Mouse (Mus musculus) retina, embryonic 14.5 days (tissue): ENCODE results near the gene Sidt1.
A peak's percentile ranks its signal among the peaks of the same experiment; 100 is the strongest.

Experiments
- DNase-seq: peaks from one replicate; pipeline ENCODE4 v3.0.0-alpha.2; 2015; ENCODE audit warnings: low spot score

Sidt1 gene

DNA sequence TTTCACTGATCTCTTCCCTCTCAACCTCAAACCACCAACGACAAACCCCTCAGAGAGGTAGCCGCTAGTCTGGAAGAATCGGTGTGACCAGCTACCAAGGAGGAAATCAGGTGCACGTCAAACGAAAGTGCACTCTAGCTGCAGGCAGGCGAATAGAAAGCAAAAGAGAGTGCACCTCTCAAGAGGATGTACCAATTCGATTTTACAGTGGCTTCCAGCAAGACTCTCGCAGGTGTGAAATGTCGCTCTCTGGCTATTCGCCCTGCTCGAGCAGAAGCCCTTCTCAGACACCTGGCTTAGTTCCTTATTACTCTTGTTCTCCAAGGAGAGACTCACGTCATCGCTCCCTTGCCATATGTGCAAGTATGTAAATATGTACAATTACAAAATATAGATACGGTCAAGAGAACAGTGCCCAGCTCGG, at the start of gene Sidt1:
Gene Sidt1, minus strand, starts transcription at position 336 of the 424 bp plus-strand sequence.
- no peak for DNase-seq

DNA sequence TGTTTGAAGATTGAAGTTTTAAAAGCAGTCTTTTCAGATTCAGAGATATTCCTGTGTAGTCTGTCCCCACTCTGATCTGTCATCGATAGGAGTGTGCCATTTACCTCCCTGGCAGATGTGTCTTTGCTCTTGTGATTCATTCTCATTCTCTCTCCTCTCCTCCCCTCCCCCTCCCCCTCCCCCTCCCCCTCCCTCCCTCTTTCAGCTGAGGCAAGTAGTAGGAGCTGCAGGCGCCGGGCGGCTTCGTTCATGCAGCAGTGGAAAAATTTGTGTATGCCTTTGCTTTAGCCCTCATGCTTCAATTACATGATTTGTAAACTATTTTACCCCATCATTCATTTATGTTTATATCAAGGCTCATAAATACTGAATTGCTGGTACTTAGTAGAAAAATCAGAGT, 48.6 kb upstream of the Sidt1 start:
- peak; percentile 7 for DNase-seq

DNA sequence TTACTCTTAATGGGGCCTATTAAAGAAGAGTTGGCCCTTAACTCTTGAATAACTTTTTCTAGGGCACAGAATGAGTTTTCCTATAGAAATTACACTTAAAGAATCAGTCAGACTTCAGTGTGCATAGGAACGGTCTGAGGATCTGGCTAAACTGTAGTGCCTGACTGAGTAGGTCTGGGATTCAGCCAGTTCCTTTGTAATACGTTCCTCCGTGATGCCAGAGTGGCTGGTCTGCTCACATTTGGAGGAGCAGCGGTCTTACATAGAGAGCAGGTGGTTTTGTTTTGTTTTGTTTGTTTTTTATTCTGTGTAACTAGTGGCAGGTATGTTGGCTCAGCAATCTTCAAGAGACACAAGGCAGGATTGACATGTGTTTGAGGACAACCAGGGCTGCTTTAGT, 47.0 kb upstream of the Sidt1 start:
- DNase-seq: no peak

DNA sequence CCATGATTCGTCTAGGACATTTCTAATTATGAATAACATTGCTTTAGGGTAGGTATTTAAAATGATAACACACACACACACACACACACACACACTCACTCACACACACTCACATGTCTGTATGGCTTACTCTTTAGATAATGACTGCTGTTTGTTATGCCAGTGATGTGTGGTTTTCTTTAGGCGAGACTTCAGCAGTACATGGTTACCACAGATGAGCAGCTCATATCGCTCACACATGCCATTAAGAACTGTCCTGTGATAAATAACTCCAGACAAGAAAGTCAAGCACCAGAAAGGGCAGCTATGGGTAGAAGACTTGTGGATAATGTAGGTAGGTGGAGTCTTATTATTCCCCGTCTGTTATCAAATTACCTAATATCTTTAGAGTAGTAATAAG, 42.5 kb upstream of the Sidt1 start:
- no peak for DNase-seq

DNA sequence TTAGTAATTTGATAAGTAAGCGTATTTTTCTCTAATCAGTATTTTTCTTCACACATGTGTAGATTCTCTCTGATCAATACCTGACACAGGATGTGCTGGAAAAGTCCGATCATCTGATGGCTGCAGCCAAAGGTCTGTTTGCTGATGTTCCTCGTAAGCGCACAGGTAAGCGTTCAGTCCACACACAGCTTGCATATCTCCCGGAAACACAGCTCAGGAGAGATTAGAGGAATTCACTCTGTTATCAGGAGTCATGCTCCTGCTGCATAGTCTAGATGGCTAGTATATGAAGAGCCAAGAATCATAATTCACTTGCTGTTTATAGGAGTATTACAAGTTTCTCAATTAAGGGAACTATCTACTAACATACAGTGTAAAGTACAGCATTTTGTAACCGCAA, 32.5 kb upstream of the Sidt1 start:
- DNase-seq: no peak

DNA sequence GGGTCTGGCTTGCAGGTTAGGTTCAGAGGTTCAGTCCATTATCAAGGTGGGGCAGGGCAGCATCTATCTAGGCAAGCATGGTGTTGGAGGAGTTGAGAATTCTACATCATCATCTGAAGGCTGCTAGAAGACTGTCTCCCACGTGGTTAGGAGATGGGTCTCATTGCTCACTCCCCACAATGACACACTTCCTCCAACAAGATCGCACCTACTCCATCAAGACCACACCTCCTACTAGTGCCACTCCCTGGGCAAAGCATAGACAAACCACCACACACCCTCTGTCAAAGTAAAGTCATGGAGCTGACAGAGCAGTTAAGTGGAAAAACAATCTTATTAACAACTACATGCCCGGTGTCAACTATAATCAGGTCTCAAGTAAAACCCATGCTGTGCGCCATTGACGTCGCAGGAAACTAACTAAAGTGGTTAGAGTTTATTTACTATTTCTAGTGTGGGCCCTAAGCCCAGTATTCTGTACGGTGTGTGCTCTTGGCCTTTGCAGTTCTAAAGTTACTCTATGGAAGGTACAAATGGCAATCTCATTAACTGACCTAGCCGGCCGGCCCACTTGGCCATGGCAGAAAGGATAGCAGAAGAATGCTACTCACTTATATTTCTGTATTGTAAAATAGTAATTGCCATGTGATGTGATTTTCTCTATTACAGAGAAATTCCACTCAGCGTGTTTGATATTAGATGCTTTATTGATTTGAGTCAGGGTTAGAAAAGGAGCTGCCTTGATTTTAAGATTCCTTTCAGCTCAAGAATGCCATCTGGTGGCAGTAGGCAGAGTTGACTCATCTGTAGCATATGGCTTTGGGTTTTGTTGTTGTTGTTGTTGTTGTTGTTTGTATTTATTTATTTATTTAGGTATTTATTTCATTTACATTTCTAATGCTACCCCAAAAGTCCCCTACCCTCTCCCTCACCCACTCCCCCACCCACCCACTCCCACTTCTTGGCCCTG, 29.2 kb upstream of the Sidt1 start:
- DNase-seq: peak; percentile 65

DNA sequence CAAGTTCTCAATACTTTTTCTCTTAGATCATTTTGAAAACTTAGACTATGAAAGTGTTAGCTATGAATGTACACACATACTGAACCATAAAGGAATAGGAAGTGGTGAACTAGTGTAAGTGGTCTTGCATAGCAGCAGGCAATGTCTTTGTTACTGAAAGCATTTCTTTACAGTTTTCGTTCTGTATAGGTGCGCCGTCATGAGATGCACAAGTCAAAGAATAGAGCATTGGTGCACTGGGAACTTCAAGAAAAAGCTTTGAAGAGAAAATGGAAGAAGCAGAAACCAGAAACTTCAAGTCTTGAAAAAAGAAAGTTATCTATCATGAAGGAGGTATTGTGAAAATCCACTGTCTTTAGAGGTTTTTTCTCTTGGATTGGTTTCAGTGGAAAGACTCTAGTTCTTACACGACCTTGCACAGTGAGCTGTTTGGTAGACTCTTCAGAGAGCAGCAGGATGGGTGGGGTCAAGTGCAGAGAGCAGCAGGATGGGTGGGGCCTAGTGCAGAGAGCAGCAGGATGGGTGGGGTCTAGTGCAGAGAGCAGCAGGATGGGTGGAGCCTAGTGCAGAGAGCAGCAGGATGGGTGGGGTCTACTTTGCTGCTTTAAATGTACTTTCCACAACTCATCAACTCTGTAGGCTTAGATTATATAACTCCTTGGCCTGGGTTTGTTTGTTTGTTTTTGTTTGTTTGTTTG, 24.7 kb upstream of the Sidt1 start:
- no peak for DNase-seq

DNA sequence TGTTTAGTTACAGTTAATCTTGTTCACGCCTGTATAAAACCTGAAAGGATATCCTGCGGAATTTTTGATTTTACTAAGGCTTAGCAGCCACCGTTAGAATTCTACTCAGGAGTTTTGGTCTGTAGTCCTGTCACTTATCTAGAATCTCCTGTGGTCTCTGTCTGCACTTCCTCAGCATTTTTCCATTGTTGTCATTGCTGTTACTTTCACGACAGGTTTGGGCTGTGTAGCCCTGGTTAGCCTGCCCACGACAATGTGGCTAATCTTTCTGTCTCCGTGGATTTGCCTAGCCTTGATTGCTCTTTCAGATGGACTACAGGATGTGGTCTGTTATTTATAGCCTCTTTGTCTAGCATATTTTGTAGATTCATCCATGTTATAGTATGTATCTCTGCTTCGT, 23.3 kb upstream of the Sidt1 start:
- DNase-seq: no peak

DNA sequence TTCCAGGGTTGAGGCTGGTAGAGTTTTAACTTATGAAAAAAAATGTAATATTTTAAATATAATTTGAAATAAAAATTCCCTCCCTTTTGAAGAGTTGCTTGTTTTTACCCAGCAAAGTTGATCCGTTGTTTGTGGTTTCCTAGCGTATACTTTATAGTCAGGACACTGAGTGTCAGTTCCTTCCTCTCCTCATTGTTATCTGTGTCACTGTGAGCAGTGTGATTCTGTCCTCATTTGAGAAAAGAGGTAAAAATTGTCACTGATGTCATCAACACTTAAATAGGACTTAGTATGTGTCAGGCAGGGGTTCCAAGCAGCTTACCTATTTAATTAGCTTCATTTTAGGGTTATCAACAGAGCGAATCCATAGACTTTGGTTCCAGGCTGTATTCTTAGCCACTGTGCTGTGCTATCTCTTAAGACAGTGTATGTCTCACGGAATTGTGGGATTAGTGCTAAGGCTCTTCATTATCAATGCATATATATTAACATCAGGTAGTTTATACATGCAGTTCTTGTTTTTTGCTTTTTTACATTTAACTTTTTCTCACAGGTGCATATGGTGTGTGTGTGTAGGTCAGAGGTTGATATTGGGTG, 16.9 kb upstream of the Sidt1 start:
- no peak for DNase-seq

DNA sequence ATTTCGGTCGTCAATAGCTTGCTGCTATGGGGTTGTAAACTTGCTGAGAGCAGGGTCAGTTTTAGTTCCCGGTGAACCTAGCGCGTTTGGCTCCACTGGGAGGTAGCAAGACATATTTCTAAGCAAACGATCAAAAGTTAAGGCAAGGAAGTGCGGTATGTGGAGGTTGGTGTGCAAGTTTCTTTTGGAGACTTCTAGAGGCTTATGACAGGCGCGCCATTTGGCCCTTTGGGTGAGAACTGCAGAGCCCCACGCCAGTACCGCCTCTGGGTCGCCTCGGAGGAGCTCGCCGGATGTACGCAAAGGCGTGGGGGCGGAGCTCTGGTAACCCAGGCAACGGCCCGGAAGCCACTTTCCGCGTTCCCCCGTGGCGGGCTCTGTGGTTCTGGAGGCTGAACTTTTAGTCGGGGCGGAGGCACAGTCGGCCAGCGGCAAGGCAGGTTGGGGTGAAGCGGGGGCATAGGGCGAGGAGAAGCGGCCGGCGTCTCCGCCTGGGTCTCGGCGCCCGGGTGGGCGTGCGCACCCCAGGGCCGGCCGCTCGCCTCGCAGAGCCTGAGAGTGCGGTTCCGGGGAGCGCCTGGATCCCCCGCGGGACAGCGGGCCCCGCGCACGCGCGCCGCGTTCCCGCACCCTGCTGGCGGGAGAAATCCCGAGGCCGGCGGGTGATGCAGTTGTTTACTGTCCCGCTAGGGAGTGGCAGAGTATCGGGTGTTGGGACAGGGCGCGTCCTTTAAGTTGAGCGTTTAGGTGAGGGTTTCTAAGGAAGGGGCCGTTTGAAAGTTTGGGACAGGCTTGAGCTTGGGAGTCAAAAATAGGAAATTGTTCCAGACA, 14.3 kb upstream of the Sidt1 start, which contains the start of gene Spice1:
Gene Spice1, plus strand, starts transcription at position 51 of the 831 bp plus-strand sequence.
- DNase-seq: peak; percentile 95

DNA sequence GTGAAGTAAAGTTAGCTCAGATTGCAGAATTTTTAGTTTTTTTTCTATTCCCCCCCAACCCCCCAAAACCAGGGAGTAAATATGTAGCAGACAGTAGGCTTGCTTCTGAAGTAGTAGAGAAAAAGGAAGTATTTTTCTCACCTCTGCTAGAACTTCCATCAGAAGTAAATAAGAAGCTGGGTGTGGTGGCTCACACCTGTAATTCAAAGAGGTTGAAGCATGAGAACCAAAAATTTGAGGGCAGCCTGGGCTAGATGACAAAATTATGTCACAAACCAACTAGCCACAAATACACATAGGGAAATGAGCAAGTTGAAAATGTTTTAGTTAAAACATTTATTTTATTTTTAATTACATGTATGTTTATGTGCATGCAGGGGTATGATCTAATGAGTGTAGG, 4.5 kb upstream of the Sidt1 start:
- DNase-seq: no peak

DNA sequence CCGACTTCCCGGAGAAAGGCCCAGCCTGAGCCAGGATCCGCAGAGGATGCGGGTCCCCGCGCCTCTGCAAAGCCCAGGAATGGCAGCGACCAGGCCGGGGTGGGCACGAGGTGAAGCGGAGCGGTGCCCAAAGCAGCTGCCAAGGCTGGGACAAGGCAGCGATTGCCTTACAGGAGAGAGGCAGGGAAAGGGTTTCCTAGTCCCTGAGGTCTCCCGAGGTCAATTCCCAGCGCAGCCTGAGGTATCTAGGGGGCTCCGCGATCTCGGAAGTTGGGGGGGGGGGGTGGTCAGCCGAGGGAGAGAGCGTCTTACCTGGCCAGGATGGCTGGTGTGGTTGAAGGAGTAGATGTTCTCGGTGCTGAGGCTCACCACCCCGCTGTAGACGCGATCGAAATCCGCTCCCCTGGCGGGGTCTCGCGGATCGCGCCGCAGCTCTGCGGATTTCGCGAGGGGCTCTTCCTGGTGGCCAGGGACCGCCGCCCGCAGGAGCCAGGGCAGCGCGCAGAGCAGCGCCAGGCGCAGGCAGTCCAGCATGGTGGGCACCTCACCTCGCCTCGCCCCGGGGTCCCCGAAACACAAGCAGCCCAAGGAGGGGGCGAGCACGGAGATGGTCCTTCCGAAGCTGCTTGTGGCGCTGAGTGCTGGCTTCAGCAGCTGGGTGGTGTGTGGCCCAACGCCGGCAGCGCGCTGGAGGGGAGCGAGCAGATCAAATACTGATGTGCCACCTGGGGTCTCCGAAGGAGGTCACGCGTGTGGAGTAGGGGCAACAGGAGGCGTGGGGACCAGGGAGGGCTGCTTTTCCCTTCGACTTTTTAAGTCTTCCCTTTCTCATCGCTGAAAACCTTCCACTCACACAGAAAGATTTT, 768 bp downstream of the Sidt1 start:
- DNase-seq: peak; percentile 57

DNA sequence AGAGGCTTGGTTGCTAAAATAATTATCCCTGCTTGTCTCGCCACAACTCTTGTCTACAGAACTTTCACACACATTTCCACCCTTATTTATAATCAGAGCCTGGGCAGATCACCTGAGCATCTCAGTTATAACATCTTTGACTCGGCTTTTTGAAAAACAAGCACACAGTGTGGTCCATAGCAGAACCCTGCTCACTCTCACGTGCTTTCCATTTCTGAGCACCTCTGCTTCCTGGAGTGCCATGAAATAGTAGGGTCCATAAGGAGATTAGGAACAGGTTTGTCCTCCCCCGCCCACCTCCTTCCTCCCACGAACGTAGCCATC, 1.4 kb downstream of the Sidt1 start:
- peak; percentile 34 for DNase-seq

DNA sequence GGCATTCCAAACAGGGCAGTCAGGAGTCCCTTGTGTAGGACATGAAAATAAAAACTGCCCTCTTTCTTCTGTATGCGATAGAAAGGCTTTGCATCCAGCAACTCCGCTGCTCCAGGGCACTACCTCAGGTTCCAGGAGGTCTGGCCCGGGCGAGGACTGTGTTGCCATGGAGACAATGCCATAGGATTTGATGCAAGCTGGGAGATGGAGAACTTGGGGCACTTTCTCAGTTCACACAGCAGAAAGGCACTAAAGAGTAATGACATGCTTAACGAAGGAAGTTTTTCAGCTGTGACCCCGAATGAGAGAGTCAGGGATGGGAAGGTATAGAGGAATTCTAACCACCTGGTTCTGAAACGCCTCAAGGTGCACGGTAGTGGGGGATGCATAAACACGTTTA, 1.8 kb downstream of the Sidt1 start:
- peak; percentile 27 for DNase-seq

DNA sequence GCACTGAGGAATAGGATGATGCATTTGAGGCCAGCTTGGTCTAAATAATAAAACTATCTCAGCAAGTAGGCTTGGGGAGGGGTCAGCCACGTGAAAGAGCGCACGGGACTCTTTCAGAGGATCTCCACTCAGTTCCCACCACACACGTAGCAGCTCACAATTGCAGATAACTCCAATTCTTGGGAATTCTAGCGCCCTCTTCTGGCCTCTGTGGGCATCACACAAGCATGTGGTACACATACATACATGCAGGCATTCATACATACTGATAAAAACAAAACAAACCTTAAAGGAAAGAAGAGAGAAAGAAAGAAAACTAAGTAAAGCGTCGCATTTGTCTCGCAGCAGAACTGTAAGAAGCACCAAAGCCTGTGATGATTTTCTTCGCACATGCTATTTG, 2.3 kb downstream of the Sidt1 start:
- DNase-seq: no peak

DNA sequence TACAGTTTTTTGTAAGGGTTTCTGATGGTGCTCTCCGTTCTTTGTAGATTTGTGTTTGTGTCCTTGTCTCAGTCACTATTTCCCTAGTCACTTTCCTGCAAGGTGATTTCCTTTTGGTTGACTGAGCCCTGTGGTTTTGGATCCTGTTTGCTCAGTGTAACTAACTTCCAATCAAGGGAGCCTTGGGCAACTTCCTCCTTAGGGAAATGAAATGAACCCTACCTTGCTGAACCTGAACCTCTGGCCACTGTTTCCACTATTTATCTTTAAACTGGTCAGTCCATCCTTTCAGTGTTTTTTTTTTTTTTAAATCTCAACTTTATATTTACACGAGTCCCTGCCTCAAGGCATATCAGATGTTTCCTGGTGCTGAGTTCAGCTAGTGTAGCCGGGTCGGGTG, 4.4 kb downstream of the Sidt1 start:
- no peak for DNase-seq

DNA sequence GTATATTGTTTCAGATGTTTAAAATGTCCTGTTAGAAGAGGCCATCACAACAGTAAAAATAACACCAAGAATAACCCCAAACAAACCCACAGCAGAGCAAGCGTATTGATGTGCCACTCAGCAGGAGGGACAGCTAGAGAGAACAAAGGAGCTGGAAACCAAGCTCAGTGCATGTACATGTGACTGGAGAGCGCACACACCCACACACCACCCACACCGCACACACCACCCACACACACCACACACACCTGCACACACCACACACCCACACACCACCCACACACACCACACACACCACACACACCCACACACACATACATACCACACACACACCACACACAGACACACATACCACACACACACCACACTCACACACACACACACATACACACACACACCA, 12.8 kb downstream of the Sidt1 start:
- no peak for DNase-seq

DNA sequence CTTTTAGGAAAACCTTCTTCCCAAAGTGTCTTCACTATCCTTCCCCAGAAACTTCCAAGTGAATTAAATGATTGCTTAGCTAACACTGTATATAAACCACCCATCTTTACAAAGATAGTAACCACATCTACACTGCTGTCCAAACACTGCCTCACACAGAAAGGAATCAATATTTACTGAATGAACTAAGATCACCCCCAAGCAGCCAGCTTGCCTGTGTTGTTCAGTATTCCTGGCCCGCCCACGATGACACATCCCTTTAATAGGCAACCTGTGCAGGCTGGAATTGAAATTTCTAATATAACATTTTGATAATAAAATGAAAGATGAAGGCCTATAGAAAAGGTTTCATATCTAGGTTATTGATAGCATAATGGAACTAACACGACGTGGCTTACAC, 16.6 kb downstream of the Sidt1 start:
- DNase-seq: no peak

DNA sequence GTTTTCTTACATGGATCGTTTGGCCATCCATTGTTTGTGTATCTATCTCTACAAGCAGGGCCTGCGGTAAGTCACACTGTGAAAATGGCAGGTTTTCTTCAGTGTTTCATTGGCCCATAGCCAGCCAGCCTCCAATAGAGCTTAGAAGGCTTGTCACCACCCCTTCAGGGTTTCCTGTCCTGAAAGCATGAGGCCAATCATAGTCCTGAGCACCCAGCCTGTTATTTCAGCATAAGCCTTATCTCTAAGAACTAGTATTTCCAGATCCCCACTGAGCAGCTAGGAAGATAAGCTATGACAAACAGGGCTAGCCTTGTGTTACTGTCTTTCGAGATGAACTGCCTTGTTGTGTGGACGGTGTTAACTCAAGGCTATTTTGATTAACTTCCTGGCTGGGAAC, 19.6 kb downstream of the Sidt1 start:
- no peak for DNase-seq

DNA sequence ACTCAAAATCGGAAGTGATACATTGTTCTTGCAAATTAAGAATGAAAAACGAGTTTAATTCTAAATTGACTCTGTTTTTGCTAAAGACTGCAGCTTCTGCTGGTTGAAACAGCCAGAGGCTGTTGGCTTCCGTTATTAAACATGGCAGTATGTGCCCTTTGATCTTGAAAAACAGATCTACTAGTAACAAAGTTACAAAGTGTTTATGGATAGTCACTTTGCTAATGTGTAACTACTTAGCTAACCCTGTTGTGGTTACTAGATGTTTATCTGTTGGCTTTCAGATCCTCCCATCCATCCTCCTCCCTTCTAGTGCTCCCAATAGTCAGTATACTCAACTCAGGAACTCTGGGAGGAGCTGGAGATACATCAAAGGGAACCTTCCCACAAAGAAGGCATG, 27.4 kb downstream of the Sidt1 start:
- no peak for DNase-seq

DNA sequence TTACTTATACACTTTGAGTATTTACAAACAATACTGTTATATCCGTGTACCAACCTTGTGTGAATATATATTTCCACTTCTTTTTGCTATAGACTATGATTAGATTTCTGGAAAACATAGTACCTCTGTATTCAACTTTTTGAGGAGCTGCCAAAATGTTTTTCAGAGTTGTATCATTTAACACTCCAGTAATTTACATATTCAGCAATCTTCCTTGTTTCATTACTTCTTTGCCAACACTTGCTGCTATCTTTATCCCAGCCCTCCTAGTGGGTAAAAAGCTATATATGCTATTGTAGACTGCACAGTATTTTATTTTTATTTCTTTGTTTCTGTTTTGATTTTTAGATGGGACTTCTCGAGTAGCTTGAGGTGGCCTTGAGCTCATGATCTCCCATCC, 29.2 kb downstream of the Sidt1 start:
- no peak for DNase-seq
